Mouse (Mus musculus): ENCODE measurements at regions not wholly inside any gene's neighbourhood (a gene's known extent, or its start where the extent isn't known, plus 50 kb on each side); places are given as distances from the start of the nearest gene placed in this dataset.

DNA sequence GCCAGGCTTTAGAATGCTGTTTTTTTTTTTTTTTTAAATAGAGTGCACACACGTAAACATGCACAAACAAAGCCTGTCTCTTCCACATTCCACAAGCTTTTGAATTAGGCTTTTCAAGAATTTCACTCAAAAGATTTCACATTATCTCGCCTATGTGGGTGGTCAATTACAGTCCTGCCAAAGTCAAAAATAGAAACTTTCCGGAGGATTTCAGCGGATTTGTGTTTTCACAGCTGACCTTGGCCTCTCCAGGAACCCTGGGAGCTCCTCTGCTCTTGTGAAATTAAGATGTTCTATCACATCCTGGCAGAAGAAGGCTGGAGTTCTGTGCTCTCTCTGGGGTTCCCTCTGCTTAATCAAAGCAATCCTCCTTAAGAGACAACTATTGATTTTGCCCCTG, 360.9 kb upstream of the Tenm4 start:
- intact Hi-C loops (cut with DNase I): no loop called here
- peak; percentile 5 to 6 for DNase-seq

- intact Hi-C loops (cut with DNase I): no loop called here
- no peak for DNase-seq
Observed at GRCm38 (mm10) chr7:95814865-95815264, 356.2 kb upstream of the Tenm4 start.

DNA sequence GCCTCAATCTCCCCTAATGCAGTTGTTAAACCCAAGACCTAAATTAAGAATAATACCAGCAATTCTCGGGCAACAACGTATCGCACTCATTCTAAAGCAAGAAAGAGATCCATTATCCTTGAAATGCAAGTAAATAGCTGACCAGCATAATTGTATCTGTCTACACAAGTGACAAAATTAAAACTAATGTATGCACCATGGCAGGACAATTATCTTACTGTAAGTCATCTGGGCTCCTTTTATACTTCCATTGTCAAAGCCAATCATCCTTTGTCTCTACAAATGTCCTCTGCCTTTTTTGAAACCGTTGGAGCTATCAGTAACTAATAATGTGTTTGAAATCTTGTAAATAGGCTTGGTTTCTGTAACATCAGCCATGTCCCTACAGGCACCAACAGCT, 347.5 kb upstream of the Tenm4 start:
- intact Hi-C loops (cut with DNase I): no loop called here
- no peak for DNase-seq

DNA sequence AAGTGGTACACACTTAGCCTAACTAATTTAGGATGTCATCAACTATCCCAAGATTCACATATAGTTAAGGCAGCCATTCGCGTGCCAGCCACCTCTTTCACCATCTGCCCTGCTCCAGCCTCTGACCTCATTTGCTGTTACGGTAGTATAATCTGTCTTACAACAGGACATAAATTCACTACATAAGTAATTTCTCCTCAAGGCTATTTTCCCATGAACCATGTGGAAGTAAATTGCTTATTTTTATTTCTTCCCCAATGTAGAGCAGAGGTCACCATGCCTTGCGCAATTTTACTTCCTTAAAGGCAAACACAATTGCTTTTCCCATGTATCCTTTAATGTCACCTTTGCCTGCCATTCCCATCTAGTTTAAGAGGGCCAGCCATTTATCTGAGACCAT, 341.2 kb upstream of the Tenm4 start:
- intact Hi-C loops (cut with DNase I): no loop called here
- DNase-seq: no peak

DNA sequence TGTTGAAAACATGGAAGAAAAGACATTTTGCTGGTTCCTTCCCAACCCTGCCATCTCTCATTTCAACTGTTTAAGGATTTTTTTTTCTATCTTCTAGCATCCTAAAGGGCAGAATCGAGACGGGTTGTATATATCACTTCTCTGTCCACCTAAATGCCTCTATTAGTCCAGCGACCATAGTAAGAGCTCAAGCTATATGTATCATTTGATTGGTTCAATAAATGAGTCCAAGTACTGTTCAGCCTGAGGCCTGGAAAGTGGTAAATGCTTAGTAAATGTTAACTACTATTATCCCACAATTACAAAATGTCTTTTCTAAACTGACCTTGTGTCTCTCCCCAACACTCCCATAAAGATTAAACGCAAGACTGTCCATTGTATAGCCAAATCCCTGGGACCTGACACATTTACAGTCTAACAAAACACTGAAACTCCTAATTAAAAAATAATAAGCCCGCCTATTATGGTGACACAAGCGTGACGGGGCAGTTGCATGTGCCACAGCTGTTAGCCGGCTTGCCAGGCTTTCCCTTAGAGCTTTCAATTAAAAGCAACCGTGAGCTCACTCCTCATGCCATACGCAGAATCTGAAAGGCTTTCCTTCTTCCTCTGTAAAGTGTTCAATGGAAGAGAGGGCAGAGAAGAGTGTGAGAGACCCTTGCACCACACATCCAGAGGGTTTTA, 336.7 kb upstream of the Tenm4 start:
- DNase-seq: no peak
- intact Hi-C loops (cut with DNase I): no loop called here

GRCm38 (mm10) chr7:95840476-95840875, 330.6 kb upstream of the Tenm4 start:
- intact Hi-C loops (cut with DNase I): no loop called here

GRCm38 (mm10) chr7:95849874-95850273, 321.2 kb upstream of the Tenm4 start:
- no peak for DNase-seq
- intact Hi-C loops (cut with DNase I): no loop called here

More at GRCm38 (mm10) chr7:95840476-95840875, 330.6 kb upstream of the Tenm4 start:
- no peak for DNase-seq

DNA sequence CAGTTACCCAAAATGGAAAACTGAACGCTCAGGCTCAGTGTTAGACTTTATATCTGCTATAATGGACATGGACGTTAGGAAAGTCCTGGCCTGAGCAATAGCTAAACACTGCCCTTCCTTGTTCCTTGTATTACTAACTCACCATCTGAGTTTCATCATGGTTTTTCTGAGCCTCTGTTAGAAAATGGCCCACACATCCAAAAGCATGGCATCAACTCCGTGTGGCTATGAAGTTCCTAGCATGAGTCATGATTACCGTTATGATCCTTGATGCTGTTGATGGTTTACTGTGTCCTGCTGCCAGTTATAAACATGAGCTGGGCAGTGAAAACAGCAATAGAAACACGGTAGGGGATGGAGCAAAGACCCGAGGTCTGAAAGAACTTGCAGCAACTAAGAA, 318.4 kb upstream of the Tenm4 start:
- intact Hi-C loops (cut with DNase I): no loop called here
- no peak for DNase-seq

- DNase-seq: no peak
- intact Hi-C loops (cut with DNase I): no loop called here
Observed at GRCm38 (mm10) chr7:95853225-95853812, 317.7 kb upstream of the Tenm4 start.

GRCm38 (mm10) chr7:95858247-95858646, 312.8 kb upstream of the Tenm4 start:
- DNase-seq: no peak
- intact Hi-C loops (cut with DNase I): loop anchor here (1.0 kb wide), 1 partner anchor 369 kb away; no protein-coding TSS in a partner anchor

DNA sequence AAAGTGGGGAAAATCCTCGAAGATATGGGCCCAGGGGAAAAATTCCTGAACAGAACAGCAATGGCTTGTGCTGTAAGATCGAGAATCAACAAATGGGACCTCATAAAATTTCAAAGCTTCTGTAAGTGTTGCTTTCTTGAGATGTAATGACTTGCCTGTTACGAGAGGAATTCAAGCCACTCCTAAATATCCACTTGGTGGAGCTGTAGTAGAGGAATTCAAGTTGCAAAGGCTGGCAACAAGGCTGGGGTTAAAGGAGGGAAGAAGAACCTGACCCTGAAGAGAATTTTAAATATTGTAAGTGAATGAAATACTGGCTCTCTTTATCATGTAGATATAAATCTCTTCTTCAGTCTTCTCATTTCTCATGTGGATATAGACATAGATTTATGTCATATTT, 306.8 kb upstream of the Tenm4 start:
- intact Hi-C loops (cut with DNase I): no loop called here
- DNase-seq: no peak

DNA sequence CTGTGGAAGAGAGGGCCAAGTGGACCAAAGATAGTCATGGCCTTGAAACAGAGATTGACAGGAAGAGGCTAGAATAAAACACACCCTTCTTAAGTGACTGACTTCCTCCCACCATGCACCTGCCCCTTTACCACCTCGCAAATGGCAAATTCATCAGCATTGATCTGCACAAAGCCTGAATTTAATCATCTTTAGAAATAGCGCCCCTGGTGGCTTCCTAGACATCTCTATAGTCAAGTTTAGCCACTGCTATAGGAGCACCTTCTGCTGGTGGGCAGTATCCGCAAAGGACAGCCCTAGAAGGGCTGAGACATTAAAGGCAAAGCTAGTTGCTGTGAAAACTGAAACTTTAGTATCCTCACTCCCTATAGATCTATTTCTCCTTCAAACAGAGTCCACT, 305.8 kb upstream of the Tenm4 start:
- intact Hi-C loops (cut with DNase I): no loop called here
- DNase-seq: no peak

- intact Hi-C loops (cut with DNase I): no loop called here
- DNase-seq: no peak
Observed at GRCm38 (mm10) chr7:95868753-95869152, 302.3 kb upstream of the Tenm4 start.

GRCm38 (mm10) chr7:95880576-95881267, 290.3 kb upstream of the Tenm4 start:
- intact Hi-C loops (cut with DNase I): no loop called here

DNA sequence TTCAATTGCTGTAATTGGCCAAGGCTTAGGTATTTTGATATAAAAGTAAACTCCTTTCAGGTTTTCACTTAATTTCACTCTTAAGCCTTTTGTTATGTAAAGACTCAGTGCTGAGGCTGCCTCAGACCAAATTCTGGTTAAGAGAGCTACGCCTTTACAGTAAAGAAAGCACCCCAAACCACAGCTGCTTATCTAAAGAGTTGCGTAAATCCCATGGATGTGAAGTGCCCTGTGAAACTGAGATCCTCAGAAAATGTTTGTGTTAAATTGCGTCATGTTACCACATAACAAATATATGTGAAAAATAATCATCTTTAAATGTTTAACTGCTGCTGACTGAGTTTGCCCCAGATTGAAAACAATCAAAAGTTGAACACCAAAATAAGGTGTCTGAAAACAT, 269.5 kb upstream of the Tenm4 start:
- intact Hi-C loops (cut with DNase I): no loop called here
- no peak for DNase-seq

More at GRCm38 (mm10) chr7:95880576-95881267, 290.3 kb upstream of the Tenm4 start:
- DNase-seq: no peak

DNA sequence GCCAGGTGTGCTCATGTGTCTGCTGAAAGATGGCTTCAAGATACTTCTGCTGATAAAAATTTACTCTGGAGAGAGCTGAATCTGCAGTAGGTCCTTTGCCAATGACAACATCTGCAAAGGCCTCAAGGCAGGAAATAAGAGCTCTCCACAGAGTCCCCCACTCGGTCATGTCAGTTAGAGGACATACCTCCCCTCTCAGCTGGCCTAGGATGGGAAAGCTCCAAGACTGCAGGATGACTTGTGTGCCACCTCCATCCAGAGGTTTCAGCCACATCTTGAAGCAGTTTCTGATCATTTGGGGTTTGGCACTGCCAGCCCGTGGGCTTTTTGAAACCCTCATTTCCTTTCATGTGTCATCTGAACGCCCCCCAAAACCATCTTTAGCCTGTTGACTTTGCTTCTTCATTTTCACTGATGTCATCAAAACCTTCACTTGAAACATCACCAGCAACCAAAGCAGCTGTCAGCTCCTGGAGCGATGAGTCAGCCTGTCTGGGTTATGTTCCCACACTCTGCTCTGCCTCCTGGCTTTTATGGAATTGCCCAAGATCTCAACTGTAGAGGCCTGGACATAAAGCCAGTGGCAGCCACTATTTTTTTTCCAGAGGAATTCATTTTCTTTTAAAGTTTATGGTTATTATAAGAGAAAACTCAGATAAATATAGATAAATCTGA, 256.5 kb upstream of the Tenm4 start:
- intact Hi-C loops (cut with DNase I): no loop called here
- DNase-seq: peak; percentile 6 to 15

DNA sequence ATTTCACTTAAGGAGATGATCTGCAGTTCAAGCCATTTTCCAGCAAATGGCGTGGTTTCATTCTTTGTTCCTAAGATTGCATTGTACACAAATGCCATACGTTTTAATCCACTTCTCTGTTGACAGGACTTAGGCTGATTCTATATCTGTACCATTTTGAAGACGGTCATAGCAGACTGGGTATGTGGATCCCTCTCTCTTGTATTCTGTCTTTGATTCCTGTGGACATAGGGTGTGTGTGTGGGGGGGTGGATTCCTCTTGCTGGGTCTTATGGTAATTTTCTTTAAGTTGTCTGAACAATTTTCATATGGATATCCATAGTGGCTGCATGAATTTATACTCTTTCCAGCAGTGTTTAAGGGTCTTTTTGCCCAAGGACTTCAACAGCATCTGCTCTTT, 251.1 kb upstream of the Tenm4 start:
- intact Hi-C loops (cut with DNase I): no loop called here
- no peak for DNase-seq

DNA sequence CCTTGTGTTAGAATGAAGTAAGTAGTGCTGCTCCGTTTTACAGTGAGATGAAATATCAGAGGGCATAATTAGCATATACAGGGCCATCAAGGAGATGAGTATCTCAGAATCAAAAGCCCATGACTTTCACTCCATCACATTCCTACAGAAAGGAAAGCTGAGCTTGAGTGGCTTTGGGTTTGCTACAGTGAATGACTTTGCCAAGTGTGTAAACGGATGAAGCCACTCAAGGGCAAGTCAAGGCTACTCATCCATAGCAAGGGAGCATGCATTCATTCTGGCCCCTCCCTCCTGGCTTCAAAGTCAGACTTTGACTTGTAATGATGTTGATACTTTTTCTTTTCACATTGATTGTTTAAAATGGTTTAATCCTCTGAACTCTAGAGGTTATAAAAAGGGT, 246.2 kb upstream of the Tenm4 start:
- intact Hi-C loops (cut with DNase I): no loop called here
- DNase-seq: no peak

DNA sequence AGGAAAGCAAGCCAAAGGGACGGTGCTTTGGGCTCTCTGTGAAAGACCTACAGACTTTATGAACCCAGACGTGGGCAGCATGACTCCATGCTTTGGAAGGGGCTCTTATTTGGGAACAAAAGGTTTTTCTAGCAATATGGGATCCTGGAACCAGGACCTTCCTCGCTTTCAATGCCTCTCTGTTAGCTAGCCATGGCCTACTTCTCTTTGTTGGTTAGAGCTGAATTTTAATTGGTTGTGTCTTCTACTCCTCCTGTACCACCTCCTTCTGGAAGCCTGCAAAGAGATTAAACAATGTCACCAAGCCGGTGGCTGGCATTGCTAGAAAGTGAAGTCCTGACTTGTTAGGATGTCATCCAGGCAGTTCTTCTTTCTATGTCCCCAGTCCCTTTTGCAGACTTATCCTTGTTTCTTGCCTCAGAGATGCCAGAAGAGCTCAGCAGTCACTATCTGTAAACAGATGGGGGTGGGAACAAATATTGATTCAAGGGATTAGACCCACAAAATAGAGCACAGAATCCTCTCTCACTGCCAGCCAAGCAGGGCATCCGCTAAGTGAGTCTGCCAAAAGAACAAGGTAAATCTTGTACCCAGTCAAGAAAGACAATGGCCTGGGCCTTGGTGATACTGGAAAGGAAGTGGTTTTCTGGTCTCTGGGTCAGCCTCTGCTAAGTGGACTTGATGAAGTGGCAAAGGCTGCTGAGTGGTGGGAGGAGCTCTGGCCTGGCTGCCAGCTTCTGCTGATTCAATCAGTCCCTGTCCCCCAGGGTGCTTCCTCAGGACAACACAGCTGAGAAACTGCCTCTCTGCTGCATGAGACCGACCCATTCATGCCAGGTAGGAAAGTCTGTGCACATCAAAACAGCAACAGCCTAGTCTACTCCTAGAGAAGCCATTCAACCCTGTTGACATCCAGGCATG, 244.7 kb upstream of the Tenm4 start:
- intact Hi-C loops (cut with DNase I): no loop called here
- DNase-seq: no peak

DNA sequence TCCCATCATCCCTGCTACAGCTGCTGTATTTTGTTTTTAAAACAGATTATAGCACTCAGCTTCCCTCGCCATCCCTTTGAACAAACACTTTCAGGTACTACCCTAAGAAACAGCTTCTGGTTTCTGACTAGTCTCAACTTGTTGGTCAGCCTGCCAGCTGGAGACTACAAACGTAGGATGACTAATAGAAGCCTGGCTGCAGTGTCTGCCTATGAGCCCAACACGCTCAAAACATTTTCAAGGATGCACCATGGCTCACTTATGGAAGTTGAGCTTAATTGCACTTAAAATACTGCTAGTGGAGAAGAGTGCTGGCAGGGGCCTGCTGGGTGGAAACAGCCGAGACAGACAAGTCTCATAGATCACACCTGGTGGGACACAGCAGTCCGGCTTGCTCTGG, 234.4 kb upstream of the Tenm4 start:
- no peak for DNase-seq
- intact Hi-C loops (cut with DNase I): no loop called here

DNA sequence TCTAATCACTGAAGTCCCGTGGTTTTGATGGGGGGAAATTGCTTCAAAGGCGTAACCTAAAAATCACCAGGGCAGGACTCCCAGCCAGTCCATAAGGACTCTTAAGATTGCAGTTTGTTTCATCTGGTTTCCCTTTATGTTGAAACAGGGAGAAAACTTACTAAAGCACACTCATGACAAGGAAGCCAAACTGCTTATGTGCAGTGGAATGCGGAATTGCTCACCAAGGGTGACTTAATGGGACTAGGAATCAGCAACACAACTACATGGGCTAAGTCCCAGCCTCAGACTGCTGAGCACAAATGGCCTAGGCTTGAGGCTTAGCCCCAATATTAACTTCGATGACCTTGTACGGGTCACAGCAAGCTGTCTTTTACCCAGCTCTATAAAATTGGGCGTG, 227.6 kb upstream of the Tenm4 start:
- intact Hi-C loops (cut with DNase I): no loop called here

More for the DNA sequence above, 227.6 kb upstream of the Tenm4 start:
- DNase-seq: no peak
